19 mouse cellular contexts compared by ENCODE assay signal in the genomic region with DNA sequence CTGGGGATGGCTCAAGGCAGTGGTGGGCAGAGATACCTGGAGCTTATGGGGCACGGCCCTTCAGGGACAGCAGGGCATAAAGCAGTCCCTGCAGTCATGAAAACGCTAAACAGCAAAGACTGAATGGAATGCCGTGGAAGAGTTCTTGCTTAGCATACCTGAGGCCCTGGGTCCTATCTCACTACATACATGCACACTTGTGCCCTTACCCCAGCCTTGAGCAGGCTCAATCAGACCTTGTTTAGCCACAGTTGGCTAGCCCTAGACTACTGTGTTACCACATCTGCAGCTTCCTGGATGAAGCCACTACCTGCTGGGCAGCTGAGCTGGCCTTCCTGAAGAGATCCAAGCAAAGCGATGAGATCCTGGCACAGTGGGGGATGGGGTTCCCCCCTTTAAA.
DNase-seq lines count a peak whose midpoint lies in the region; ATAC-seq and TF ChIP-seq lines count a peak whose summit lies in the region.
"Had no signal": no experiment of that assay in that cellular context is flagged by ENCODE, and none has a peak within 500 bp of the region (broad histone marks: within the 10 kb centered on the region; RNA-seq: fewer than 3 reads in every experiment).

No protein-coding gene starts in this region.

- H3K9me3 ChIP-seq in heart, embryonic 12.5 days (replicated peaks) = no peaks in the 10 kb centered on the region
- H3K9me3 ChIP-seq in midbrain, embryonic 11.5 days (ENCODE audit: control insufficient read depth, low read length) = no peaks in the 10 kb centered on the region
- H3K9me3 ChIP-seq in midbrain, postnatal 0 days (ENCODE audit: low read length) = no peaks in the 10 kb centered on the region

- H3K4me3 ChIP-seq in heart, embryonic 12.5 days = no peak overlapping the region
- H3K4me3 ChIP-seq in midbrain, embryonic 11.5 days (ENCODE audit: low read depth, low read length) = no peak overlapping the region
- H3K4me3 ChIP-seq in midbrain, postnatal 0 days (ENCODE audit: low read depth, low read length) = no peak overlapping the region

- no peaks in the 10 kb centered on the region for H3K36me3 ChIP-seq in heart, embryonic 12.5 days
- no peaks in the 10 kb centered on the region for H3K36me3 ChIP-seq in midbrain, embryonic 11.5 days (ENCODE audit: control insufficient read depth, insufficient read depth, low read length)
- no peaks in the 10 kb centered on the region for H3K36me3 ChIP-seq in midbrain, postnatal 0 days (ENCODE audit: insufficient read depth, low read length)
- H3K36me3 ChIP-seq: G1E had no signal

- no peak overlapping the region for H3K4me2 ChIP-seq in heart, embryonic 12.5 days
- no peak overlapping the region for H3K4me2 ChIP-seq in midbrain, embryonic 11.5 days
- no peak overlapping the region for H3K4me2 ChIP-seq in midbrain, postnatal 0 days (ENCODE audit: low read depth, low read length, poor library complexity, severe bottlenecking)

- no peak for TF ChIP-seq CTCF in midbrain, postnatal 0 days (IDR thresholded peaks at IDR 0.05)

- 81% methylated on average over 4 of the region's 4 CpGs for WGBS in heart, embryonic 12.5 days
- 87% methylated on average over 4 of the region's 4 CpGs for WGBS in midbrain, embryonic 11.5 days
- 88% methylated on average over 4 of the region's 4 CpGs for WGBS in midbrain, postnatal 0 days

- 0 out of 2 replicates have a peak, but pooled peaks cover 4% of the 10 kb centered on the region for H3K4me1 ChIP-seq in heart, embryonic 12.5 days (replicated peaks)
- no peaks in the 10 kb centered on the region for H3K4me1 ChIP-seq in midbrain, embryonic 11.5 days (ENCODE audit: control insufficient read depth, insufficient read depth, low read length)
- no peaks in the 10 kb centered on the region for H3K4me1 ChIP-seq in midbrain, postnatal 0 days (ENCODE audit: insufficient read depth, low read length)

- no peak for ATAC-seq in heart, embryonic 12.5 days (ENCODE audit: insufficient number of reproducible peaks, low FRiP score)
- ATAC-seq in midbrain, embryonic 11.5 days (ENCODE audit: low FRiP score) = no peak
- ATAC-seq in midbrain, postnatal 0 days (ENCODE audit: low FRiP score) = no peak
- ATAC-seq: activated CD4-positive, CD25-positive, alpha-beta regulatory T cell, adult 4 months; CD4-positive, CD25-positive, alpha-beta regulatory T cell, adult 4 months; Patski had no signal

- no peak overlapping the region for H3K27ac ChIP-seq in heart, embryonic 12.5 days (ENCODE audit: poor library complexity, severe bottlenecking)
- no peak overlapping the region for H3K27ac ChIP-seq in midbrain, embryonic 11.5 days (ENCODE audit: low read depth, low read length)
- no peak overlapping the region for H3K27ac ChIP-seq in midbrain, postnatal 0 days (ENCODE audit: low read depth, low read length)

- H3K27me3 ChIP-seq in heart, embryonic 12.5 days (replicated peaks) = no peaks in the 10 kb centered on the region
- no peaks in the 10 kb centered on the region for H3K27me3 ChIP-seq in midbrain, embryonic 11.5 days (ENCODE audit: control insufficient read depth, insufficient read depth, low read length)
- H3K27me3 ChIP-seq in midbrain, postnatal 0 days (ENCODE audit: insufficient read depth, low read length) = no peaks in the 10 kb centered on the region
- H3K27me3 ChIP-seq: CH12.LX, Patski had no signal

- peak; percentile 82 for DNase-seq in heart, adult 11 months
- DNase-seq in midbrain, embryonic 11.5 days (ENCODE audit: low spot score, missing footprints) = peak; percentile 64
- DNase-seq in midbrain, postnatal 0 days (ENCODE audit: low spot score) = no peak
- DNase-seq: adrenal gland, adult 2 months; adrenal gland, adult 8-10 months; adrenal gland, postnatal 10 days; adrenal gland, postnatal 14 days; adrenal gland, postnatal 25 days; adrenal gland, postnatal 36 days; B cell, adult 2 months; cerebellum, adult 11 months; cerebellum, adult 11-12 months; cerebellum, adult 18-20 months had no signal

- H3K9ac ChIP-seq in heart, embryonic 12.5 days = no peak overlapping the region
- no peak overlapping the region for H3K9ac ChIP-seq in midbrain, embryonic 11.5 days (ENCODE audit: low read length)
- H3K9ac ChIP-seq in midbrain, postnatal 0 days (replicated peaks; ENCODE audit: low read length, poor library complexity, severe bottlenecking) = no peak overlapping the region
